Mouse (Mus musculus): ENCODE measurements at regions not wholly inside any gene's neighbourhood (a gene's known extent, or its start where the extent isn't known, plus 50 kb on each side); places are given as distances from the start of the nearest gene placed in this dataset.
"Not testable (repeated sequence)": the region's sequence is repeated elsewhere in the genome, so short reads cannot be mapped to it uniquely, and the experiment has no call there.

DNA sequence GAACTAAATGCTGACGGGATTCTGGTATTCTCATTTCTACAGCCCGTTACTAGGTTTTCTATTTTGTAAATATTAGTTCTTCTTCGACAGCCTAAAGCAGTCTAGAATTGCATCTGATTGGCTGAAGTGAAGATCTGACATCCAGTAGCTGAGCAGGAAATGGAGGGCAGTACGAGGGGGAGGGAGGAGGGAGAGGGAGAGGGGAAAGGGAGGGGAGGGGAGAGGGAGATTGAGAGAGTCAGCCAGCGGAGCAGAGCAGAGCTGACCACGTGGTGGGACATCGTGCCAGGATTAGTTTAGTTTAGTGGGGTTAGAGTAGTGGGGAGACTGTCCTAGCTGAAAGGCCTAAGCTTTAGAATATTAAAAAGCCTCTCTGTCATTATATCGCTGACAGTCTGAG lies 141.8 kb downstream of the Katnal1 start:
- H3K27me3 ChIP-seq (ENCODE audit: control insufficient read depth, insufficient read depth, low read length): no peaks in the 10 kb centered on the region
- no peaks in the 10 kb centered on the region for H3K36me3 ChIP-seq (ENCODE audit: control insufficient read depth, insufficient read depth, low read length)
- no peaks in the 10 kb centered on the region for H3K4me1 ChIP-seq (ENCODE audit: control insufficient read depth, insufficient read depth, insufficient read length)
- no peak for DNase-seq (ENCODE audit: low read depth in 1 of 2, low spot score in 2 of 2)
- no peak for TF ChIP-seq POLR2A (IDR thresholded peaks at IDR 0.05; ENCODE audit: low read depth, low read length)
- no peak for TF ChIP-seq CTCF (IDR thresholded peaks at IDR 0.05; ENCODE audit: extremely low read depth, insufficient read depth, insufficient read length, insufficient replicate concordance)
- H3K4me3 ChIP-seq (ENCODE audit: extremely low read depth, insufficient read depth, insufficient read length): no peak overlapping the region
- WGBS: 39% methylated on average over 8 of the region's 8 CpGs
- H3K27ac ChIP-seq (ENCODE audit: insufficient read depth, low read length): no peak overlapping the region

DNA sequence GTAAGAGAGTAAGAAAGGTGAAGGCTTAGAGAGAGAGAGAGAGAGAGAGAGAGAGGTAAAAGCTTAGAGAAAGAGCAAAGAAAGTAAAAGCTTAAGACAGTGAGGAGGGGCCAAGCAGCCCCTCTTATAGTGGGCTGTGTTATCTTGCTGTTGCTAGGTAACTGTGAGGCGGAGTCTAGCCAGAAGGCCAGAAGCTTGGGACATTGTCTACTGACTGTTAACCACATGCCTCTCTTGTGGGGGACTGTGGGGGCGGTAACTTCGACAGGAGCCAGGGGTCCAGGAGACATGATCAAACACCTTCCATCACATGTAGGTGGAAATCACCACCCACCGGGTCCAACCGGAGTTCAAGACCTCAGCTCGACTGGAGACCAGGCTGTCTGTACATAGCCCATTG lies 148.0 kb downstream of the Katnal1 start:
- not testable (repeated sequence) for DNase-seq (ENCODE audit: low read depth in 1 of 2, low spot score in 2 of 2); H3K4me3 ChIP-seq (ENCODE audit: extremely low read depth, insufficient read depth, insufficient read length); H3K36me3 ChIP-seq (ENCODE audit: control insufficient read depth, insufficient read depth, low read length); H3K27ac ChIP-seq (ENCODE audit: insufficient read depth, low read length); H3K27me3 ChIP-seq (ENCODE audit: control insufficient read depth, insufficient read depth, low read length); H3K4me1 ChIP-seq (ENCODE audit: control insufficient read depth, insufficient read depth, insufficient read length)
- WGBS: 70% methylated on average over 6 of the region's 6 CpGs

DNA sequence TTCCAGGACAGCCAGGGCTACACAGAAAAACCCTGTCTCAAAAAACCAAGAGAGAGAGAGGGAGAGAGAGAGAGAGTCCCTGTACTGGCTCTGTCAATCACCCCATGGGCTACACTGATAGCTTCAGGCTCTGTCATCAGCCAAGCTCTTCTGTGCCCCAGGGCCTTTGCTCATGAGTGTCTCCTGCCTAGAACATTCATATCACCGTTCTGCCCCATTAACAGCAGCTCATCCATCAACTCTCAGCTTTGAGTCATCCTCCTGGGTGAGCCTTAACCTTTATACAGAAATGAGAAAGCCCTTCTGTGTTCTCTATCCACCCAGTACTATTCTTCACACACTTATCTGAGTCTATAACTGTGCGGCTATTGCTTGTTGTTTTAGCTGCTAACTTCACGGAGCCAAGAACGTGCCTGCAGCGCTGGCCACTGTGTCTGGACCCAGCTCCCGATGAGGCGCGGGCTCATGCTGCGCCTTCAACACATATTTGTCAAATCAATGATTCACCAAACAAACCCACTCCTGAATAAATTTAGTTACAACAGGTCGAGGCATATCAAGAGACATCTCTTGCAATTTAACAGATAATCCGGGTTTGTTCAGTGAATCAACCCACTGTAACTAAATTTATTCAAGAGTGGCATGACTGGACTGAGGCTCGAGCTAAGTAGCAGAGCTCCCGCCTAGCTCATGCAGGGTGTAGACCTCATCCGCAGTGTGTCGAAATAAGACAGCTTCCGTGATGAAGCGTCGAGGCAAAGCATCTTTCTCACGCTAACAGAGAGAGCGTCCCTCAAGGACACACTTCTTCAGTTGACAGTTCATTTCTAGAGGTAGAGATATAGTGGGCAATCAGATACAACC lies 152.1 kb downstream of the Katnal1 start:
- no peaks in the 10 kb centered on the region for H3K36me3 ChIP-seq (ENCODE audit: control insufficient read depth, insufficient read depth, low read length)
- TF ChIP-seq POLR2A (IDR thresholded peaks at IDR 0.05; ENCODE audit: low read depth, low read length) (no peak), CTCF (IDR thresholded peaks at IDR 0.05; ENCODE audit: extremely low read depth, insufficient read depth, insufficient read length, insufficient replicate concordance) (no peak)
- no peaks in the 10 kb centered on the region for H3K27me3 ChIP-seq (ENCODE audit: control insufficient read depth, insufficient read depth, low read length)
- no peak overlapping the region for H3K4me3 ChIP-seq (ENCODE audit: extremely low read depth, insufficient read depth, insufficient read length)
- H3K27ac ChIP-seq (ENCODE audit: insufficient read depth, low read length): no peak overlapping the region
- H3K4me1 ChIP-seq (ENCODE audit: control insufficient read depth, insufficient read depth, insufficient read length): no peaks in the 10 kb centered on the region
- WGBS: 93% methylated on average over 20 of the region's 20 CpGs
- no peak for DNase-seq (ENCODE audit: low read depth in 1 of 2, low spot score in 2 of 2)

- Histone ChIP-seq H3K4me1 (ENCODE audit: control insufficient read depth, insufficient read depth, insufficient read length) (no peaks in the 10 kb centered on the region), H3K27ac (ENCODE audit: insufficient read depth, low read length) (no peak overlapping the region), H3K4me3 (ENCODE audit: extremely low read depth, insufficient read depth, insufficient read length) (no peak overlapping the region), H3K27me3 (ENCODE audit: control insufficient read depth, insufficient read depth, low read length) (no peaks in the 10 kb centered on the region), H3K36me3 (ENCODE audit: control insufficient read depth, insufficient read depth, low read length) (no peaks in the 10 kb centered on the region)
- WGBS: 56% methylated on average over 3 of the region's 3 CpGs
- TF ChIP-seq CTCF (IDR thresholded peaks at IDR 0.05; ENCODE audit: extremely low read depth, insufficient read depth, insufficient read length, insufficient replicate concordance) (no peak), POLR2A (IDR thresholded peaks at IDR 0.05; ENCODE audit: low read depth, low read length) (no peak)
- no peak for DNase-seq (ENCODE audit: low read depth in 1 of 2, low spot score in 2 of 2)
Measured at GRCm38 (mm10) chr5:148775232-148775631, 153.9 kb downstream of the Katnal1 start.

GRCm38 (mm10) chr5:148774446-148774845 lies 154.7 kb downstream of the Katnal1 start:
- no peak for DNase-seq (ENCODE audit: low read depth in 1 of 2, low spot score in 2 of 2)
- H3K36me3 ChIP-seq (ENCODE audit: control insufficient read depth, insufficient read depth, low read length): no peaks in the 10 kb centered on the region
- H3K27ac ChIP-seq (ENCODE audit: insufficient read depth, low read length): no peak overlapping the region
- H3K4me3 ChIP-seq (ENCODE audit: extremely low read depth, insufficient read depth, insufficient read length): no peak overlapping the region
- no peak for TF ChIP-seq CTCF (IDR thresholded peaks at IDR 0.05; ENCODE audit: extremely low read depth, insufficient read depth, insufficient read length, insufficient replicate concordance)
- TF ChIP-seq POLR2A (IDR thresholded peaks at IDR 0.05; ENCODE audit: low read depth, low read length): no peak
- no peaks in the 10 kb centered on the region for H3K4me1 ChIP-seq (ENCODE audit: control insufficient read depth, insufficient read depth, insufficient read length)
- no peaks in the 10 kb centered on the region for H3K27me3 ChIP-seq (ENCODE audit: control insufficient read depth, insufficient read depth, low read length)
- 78% methylated on average over 3 of the region's 3 CpGs for WGBS

- 23% methylated on average over 4 of the region's 4 CpGs for WGBS
- Histone ChIP-seq H3K4me3 (ENCODE audit: extremely low read depth, insufficient read depth, insufficient read length) (no peak overlapping the region), H3K27ac (ENCODE audit: insufficient read depth, low read length) (no peak overlapping the region), H3K27me3 (ENCODE audit: control insufficient read depth, insufficient read depth, low read length) (no peaks in the 10 kb centered on the region), H3K4me1 (ENCODE audit: control insufficient read depth, insufficient read depth, insufficient read length) (no peaks in the 10 kb centered on the region), H3K36me3 (ENCODE audit: control insufficient read depth, insufficient read depth, low read length) (no peaks in the 10 kb centered on the region)
- TF ChIP-seq CTCF (IDR thresholded peaks at IDR 0.05; ENCODE audit: extremely low read depth, insufficient read depth, insufficient read length, insufficient replicate concordance) (no peak), POLR2A (IDR thresholded peaks at IDR 0.05; ENCODE audit: low read depth, low read length) (no peak)
- peak in 1 of 2 experiments; percentile 8 for DNase-seq (ENCODE audit: low read depth in 1 of 2, low spot score in 2 of 2)
Measured at GRCm38 (mm10) chr5:148769452-148769851, 159.7 kb downstream of the Katnal1 start.

GRCm38 (mm10) chr5:148768346-148768745 lies 160.8 kb downstream of the Katnal1 start:
- no peak for DNase-seq (ENCODE audit: low read depth in 1 of 2, low spot score in 2 of 2)
- TF ChIP-seq CTCF (IDR thresholded peaks at IDR 0.05; ENCODE audit: extremely low read depth, insufficient read depth, insufficient read length, insufficient replicate concordance): no peak
- TF ChIP-seq POLR2A (IDR thresholded peaks at IDR 0.05; ENCODE audit: low read depth, low read length): no peak
- Histone ChIP-seq H3K36me3 (ENCODE audit: control insufficient read depth, insufficient read depth, low read length) (no peaks in the 10 kb centered on the region), H3K4me1 (ENCODE audit: control insufficient read depth, insufficient read depth, insufficient read length) (no peaks in the 10 kb centered on the region), H3K4me3 (ENCODE audit: extremely low read depth, insufficient read depth, insufficient read length) (no peak overlapping the region), H3K27ac (ENCODE audit: insufficient read depth, low read length) (no peak overlapping the region), H3K27me3 (ENCODE audit: control insufficient read depth, insufficient read depth, low read length) (no peaks in the 10 kb centered on the region)
- 84% methylated on average over 7 of the region's 7 CpGs for WGBS

Measured in spleen, adult 2 months (tissue).